Mouse (Mus musculus) kidney, postnatal 4 days (tissue): ENCODE results near the gene Olfr1002.
"Not testable (repeated sequence)": the region's sequence is repeated elsewhere in the genome, so short reads cannot be mapped to it uniquely, and the experiment has no call there.

Experiments used
- DNase-seq, 2 experiments: peaks; one replicate each; pipeline ENCODE4 v3.0.0; 2021; ENCODE audit warnings: mixed read lengths in 2 of 2

The Olfr1002 gene

DNA sequence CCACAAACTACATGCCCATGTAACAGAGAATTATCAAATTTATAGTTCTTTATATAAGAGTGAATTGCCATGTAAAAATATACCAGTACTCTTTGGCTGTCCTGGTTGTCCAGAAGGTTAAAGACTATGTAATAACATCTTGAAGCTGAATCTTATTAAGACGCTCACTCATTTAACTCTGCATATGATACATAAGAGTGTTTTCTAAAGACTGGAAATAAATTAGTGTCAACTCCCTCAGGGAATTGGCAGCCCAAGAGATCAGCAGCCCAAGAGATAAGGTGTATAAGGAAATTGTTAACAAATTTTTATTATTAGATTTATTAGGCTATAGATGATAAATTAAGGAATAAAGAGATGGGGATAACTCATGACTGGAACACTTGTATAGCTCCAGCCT, at the start of gene Olfr1002:
TSS of gene Olfr1002 (minus strand) at position 101 of the 400 bp plus-strand sequence.
- DNase-seq = no peak

DNA sequence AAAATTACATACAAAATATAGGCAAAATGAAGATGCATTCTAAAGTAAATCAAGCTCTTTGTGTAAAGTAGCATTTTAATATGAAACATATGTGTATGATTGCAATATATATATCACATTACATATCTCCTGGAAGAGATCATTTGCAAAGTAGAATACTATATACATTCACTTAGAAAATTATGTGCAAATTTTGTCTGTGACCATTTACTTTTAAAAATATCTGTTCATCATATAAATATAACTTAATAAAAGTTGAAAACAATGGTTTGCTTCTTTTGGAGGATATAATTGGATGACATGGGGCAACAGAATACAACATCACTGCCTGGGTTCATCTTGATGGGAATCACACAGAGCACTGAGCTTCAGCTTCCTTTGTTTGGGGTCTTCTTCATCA, 38.6 kb upstream of the Olfr1002 start, which contains the start of gene Olfr1008:
TSS of gene Olfr1008 (plus strand) at position 301 of the 400 bp plus-strand sequence.
- no peak for DNase-seq

- DNase-seq = no peak
Measured at GRCm38 (mm10) chr2:85678667-85679066, 28.2 kb upstream of the Olfr1002 start, which contains the start of gene Olfr1006. Gene Olfr1006, minus strand, starts transcription at chr2:85678767.

DNA sequence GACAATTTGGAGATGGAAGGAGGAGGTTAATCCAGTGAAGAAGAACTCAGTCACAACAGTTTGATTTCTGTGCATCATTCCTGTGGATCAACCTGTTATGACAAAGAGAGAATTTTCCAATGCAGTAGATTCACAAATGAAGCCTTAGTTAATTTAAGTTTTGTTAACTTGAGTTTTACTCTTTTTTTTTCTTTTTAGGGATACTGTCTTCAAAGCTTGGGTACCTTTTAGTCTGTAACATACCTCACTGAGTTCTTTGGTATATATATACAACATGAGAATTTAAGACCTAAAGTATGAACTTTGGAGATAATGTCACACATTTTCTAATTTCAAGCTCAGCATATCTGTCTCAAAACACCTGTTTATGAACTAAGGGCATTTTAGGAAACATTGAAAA, 13.9 kb upstream of the Olfr1002 start, which contains the start of gene Olfr154:
TSS of gene Olfr154 (minus strand) at position 101 of the 400 bp plus-strand sequence.
- not testable (repeated sequence) for DNase-seq

GRCm38 (mm10) chr2:85611803-85612202, 38.7 kb downstream of the Olfr1002 start, which contains the start of gene Olfr1000:
Gene Olfr1000, minus strand, starts transcription at chr2:85611903.
- DNase-seq = no peak
